Mouse (Mus musculus) small intestine, adult 2 months (tissue): ENCODE data around the gene Fam98a. TPM values are rescaled to one million over a fixed set of nuclear protein-coding genes. Genes with fewer than 3 reads are reported as not detected.

Source experiments
- H3K27ac ChIP-seq: fragments of 200-500 bp; 2 replicates; pipeline ENCODE4 v1.5.1; 2012; ENCODE audit warnings: low read depth, low read length, control low read depth, inconsistent platforms; ENCODE audit not compliant: insufficient read depth
- H3K27me3 ChIP-seq: fragments of 200-500 bp; 2 replicates; pipeline ENCODE4 v1.6.1; 2012; ENCODE audit warnings: mild to moderate bottlenecking, moderate library complexity, low read length, inconsistent platforms; ENCODE audit not compliant: control insufficient read depth, insufficient read depth
- H3K36me3 ChIP-seq: fragments of 200-500 bp; 2 replicates; pipeline ENCODE4 v1.6.1; 2012; ENCODE audit warnings: mild to moderate bottlenecking, low read length, control low read depth, inconsistent platforms; ENCODE audit not compliant: control insufficient read depth, insufficient read depth
- H3K4me1 ChIP-seq: fragments of 200-500 bp; 2 replicates; pipeline ENCODE4 v1.6.1; 2012; ENCODE audit warnings: low read length, inconsistent platforms, mixed read lengths; ENCODE audit not compliant: control insufficient read depth, insufficient read depth, insufficient read length
- H3K4me3 ChIP-seq: fragments of 200-500 bp; 2 replicates; pipeline ENCODE4 v1.5.1; 2012; ENCODE audit warnings: low read depth, mild to moderate bottlenecking, control low read depth, inconsistent platforms, low read length, moderate library complexity
- CTCF ChIP-seq: fragments of 200-500 bp; IDR thresholded peaks from 2 replicates; pipeline ENCODE4 v1.5.1; 2012; ENCODE audit warnings: low read depth, mild to moderate bottlenecking, control low read depth, inconsistent platforms, low read length, moderate library complexity, mixed read lengths; ENCODE audit not compliant: insufficient replicate concordance, insufficient read length; ENCODE audit errors: extremely low read depth
- POLR2A ChIP-seq: fragments of 200-500 bp; IDR thresholded peaks from 2 replicates; pipeline ENCODE4 v1.6.1; 2012; ENCODE audit warnings: low read depth, mild to moderate bottlenecking, control low read depth, inconsistent platforms, low read length, moderate library complexity
- WGBS: fragments of 180-500 bp; shearing (Covaris S2); methylation state at CpG from one replicate; pipeline ENCODE4 v1.1.7; 2018; 5-methylcytosine and 5-hydroxymethylcytosine counted together
- polyA plus RNA-seq: library from polyadenylated mRNA; depleted of rRNA; stranded (reverse); fragments of >200 nt; gene quantifications from 2 replicates; pipeline ENCODE4 v1.2.3, GENCODE M21; 2012

The Fam98a gene
- polyA plus RNA-seq, 1 experiment: 3.5 TPM

DNA sequence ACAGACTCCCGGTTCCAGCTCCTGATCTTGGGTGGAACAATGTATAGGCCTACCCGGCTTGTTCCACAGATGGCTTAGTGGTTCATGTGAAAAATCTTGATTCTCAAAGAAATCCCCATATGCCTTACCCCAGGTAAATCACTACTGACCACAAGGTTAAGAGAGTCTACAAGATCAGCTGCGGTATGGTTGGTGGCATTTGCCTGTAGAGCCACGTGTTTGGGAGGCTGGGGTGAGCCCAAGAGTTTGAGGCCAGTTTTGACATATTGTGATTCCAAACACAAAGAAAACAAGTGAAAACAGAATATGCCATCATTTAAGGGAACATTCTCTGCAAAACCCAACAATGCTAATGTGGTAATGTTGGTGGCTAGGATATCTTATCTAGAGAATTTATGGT, 16.1 kb downstream of the Fam98a start:
- H3K4me1 ChIP-seq: no peaks in the 10 kb centered on the region
- peaks cover 20% of the 10 kb centered on the region for H3K36me3 ChIP-seq
- no peak overlapping the region for H3K27ac ChIP-seq
- H3K27me3 ChIP-seq: no peaks in the 10 kb centered on the region
- TF ChIP-seq POLR2A: no peak
- TF ChIP-seq CTCF: no peak
- 90% methylated on average over 4 of the region's 4 CpGs for WGBS
- H3K4me3 ChIP-seq: no peak overlapping the region

DNA sequence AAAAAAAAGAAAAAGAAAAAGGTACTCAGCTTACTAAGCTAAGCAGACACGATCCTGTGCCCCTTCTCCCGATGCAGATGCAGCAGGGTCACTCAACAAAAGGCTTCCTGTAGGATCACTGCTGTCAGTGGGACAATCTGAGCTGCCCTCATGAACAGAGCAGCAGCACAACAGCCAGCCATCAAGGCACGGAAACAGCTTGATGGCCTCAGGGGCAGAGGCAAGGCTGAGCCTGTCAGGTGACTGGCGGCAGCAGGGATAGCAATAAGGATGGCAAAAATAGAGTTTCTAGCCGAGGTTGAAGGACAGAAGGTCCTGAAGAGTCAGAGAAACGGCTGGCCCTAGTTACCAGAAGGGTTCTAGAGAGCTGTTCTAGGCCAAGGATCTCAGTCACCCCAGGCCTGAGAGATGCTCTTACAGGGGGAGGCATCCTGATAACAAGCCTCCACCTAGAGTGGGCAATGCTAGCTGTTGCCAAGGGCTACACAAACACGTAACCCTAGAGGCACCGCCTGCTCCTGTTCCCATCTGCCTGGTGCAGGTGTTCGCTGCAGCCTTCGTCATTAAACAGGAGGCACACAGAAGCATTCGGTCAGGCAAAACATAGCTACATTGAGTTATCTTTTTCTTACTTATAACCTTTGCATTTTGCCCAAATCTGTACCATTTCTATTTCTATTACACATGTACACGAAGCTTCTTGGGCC, 17.3 kb downstream of the Fam98a start:
- 84% methylated on average over 12 of the region's 12 CpGs for WGBS
- no peak overlapping the region for H3K27ac ChIP-seq
- no peaks in the 10 kb centered on the region for H3K4me1 ChIP-seq
- no peaks in the 10 kb centered on the region for H3K27me3 ChIP-seq
- H3K4me3 ChIP-seq: no peak overlapping the region
- H3K36me3 ChIP-seq: peaks cover 16% of the 10 kb centered on the region
- no peak for TF ChIP-seq POLR2A
- no peak for TF ChIP-seq CTCF

DNA sequence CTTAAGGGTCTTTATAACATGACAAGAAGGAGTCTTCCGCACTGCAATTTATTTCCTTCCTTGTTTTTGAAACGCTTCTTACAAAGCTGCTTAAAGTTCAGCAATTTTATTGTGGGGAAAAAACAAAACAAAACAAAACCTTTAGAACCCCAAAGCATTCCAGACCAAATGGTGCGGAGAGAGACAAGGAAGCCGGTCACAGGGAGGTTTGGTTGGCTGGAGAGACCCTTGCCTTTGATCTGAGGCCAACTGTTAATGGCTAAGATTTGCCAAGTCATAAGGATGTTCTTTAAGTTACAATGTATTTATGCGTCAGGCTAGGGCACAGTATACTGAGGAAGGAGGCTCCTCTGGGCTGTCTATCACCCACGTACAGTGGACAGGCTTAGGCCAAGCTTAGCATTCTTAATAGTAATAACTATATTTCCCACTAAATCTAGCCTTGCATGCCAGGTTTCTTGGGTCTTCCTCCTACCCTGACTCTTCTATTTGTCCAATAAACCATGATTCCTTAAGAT, 19.2 kb downstream of the Fam98a start:
- 83% methylated on average over 6 of the region's 6 CpGs for WGBS
- no peak for TF ChIP-seq POLR2A
- no peak for TF ChIP-seq CTCF

DNA sequence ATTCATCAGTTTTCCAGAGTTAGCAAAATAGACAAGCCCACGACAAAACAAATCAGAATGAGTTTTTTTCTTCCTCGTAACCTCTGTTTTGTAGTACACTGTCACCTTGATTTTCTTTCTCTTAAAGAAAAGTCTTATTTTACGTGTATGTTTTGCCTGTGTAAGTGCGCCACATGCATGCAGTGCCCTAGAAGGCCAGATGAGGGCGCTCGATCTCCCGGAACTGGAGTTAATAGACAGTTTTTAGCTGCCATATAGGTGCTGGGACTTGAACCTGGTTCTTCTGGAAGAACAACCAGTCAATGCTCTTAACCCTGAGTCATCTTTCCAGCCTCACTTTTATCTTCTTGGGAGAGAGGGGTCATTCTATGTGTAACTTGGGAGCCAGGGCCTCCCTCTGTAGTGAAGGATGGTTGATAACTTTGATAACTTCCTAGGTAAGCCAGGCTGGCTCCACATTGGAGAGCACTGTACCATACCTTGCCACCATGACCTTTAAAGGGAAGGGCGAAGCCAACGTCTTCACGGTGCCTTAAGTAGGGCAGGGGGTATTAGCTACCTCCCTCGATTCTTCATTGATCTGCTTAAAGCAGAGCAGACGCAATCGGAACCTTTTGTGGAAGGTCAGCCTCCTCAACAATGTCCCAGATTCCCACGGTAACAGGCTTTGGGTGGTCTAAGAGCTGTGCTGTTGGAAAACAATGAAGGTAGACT, 22.4 kb downstream of the Fam98a start:
- H3K36me3 ChIP-seq: no peaks in the 10 kb centered on the region
- no peaks in the 10 kb centered on the region for H3K27me3 ChIP-seq
- H3K4me3 ChIP-seq: no peak overlapping the region
- TF ChIP-seq CTCF: no peak
- no peak for TF ChIP-seq POLR2A
- no peaks in the 10 kb centered on the region for H3K4me1 ChIP-seq
- H3K27ac ChIP-seq: no peak overlapping the region
- WGBS: 96% methylated on average over 14 of the region's 14 CpGs

More for the DNA sequence above, 19.2 kb downstream of the Fam98a start:
- no peaks in the 10 kb centered on the region for H3K27me3 ChIP-seq
- peaks cover 6% of the 10 kb centered on the region for H3K36me3 ChIP-seq
- H3K4me1 ChIP-seq: no peaks in the 10 kb centered on the region
- no peak overlapping the region for H3K27ac ChIP-seq
- H3K4me3 ChIP-seq: no peak overlapping the region

DNA sequence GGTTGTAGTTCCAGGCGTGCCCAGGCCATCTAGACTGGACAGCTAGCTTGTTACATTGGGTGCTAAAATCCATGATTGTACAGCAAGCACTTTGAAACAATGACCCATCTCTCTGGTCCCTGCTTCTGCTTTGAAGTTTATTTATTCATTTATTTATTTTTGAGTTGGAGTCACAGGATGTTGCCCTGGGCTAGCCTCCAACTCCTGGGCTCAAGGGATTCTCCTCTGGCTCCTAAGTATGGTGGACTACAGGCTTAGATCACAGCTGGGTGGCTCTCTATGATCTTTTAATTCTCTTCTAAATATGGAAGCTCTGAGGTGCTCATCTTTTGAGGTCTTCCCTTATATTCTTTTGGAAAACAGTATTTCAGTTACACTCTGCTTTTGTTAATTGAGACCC, 25.3 kb downstream of the Fam98a start:
- Histone ChIP-seq H3K36me3 (no peaks in the 10 kb centered on the region), H3K27me3 (no peaks in the 10 kb centered on the region), H3K4me3 (no peak overlapping the region), H3K4me1 (no peaks in the 10 kb centered on the region), H3K27ac (no peak overlapping the region)
- TF ChIP-seq POLR2A (no peak), CTCF (no peak)
- WGBS: 86% methylated on average over 1 of the region's 1 CpGs

DNA sequence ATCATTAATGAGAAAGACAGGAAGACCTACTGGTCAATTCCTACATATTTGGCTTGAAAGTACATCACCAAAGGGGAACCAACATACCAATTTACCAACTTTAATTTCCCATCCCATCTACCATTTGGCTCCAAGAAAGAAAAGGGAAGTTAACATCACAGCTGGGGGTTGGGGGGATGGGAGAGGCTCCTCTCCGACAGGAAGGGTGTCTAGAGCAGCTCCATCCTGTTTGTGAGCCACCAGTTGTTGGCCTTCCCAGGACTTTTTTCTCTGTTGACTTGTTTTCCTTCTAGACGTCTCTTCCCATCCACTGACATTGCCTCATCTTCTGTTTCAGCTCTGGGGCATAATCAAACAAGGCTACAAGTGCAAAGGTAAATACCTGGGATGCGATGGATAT, 27.9 kb downstream of the Fam98a start:
- Histone ChIP-seq H3K27me3 (no peaks in the 10 kb centered on the region), H3K27ac (no peak overlapping the region), H3K36me3 (no peaks in the 10 kb centered on the region), H3K4me3 (no peak overlapping the region), H3K4me1 (no peaks in the 10 kb centered on the region)
- TF ChIP-seq POLR2A: no peak
- TF ChIP-seq CTCF: no peak
- 60% methylated on average over 3 of the region's 3 CpGs for WGBS
